Mouse (Mus musculus) c-Kit-positive CD71-negative TER-119-negative erythroid progenitor cells, embryonic 14.5 days (primary cell): ENCODE measurements around the gene Kprp.
"Not testable (repeated sequence)": the region's sequence is repeated elsewhere in the genome, so short reads cannot be mapped to it uniquely, and the experiment has no call there.

Experiments
- DNase-seq: peaks from one replicate; pipeline ENCODE4 v3.0.0-alpha.2; 2013; ENCODE audit warnings: low read depth

Kprp gene

GRCm38 (mm10) chr3:92827108-92827507, at the start of gene Kprp:
Gene Kprp, minus strand, starts transcription at chr3:92827247.
- DNase-seq = no peak

- DNase-seq = no peak
Measured at GRCm38 (mm10) chr3:92874180-92874579, 47.1 kb upstream of the Kprp start.

- DNase-seq = no peak
Measured at GRCm38 (mm10) chr3:92870116-92870515, 43.1 kb upstream of the Kprp start, which contains the start of gene 2310050C09Rik. Gene 2310050C09Rik, minus strand, starts transcription at chr3:92870216.

- DNase-seq = no peak
Measured at GRCm38 (mm10) chr3:92851186-92851585, 24.1 kb upstream of the Kprp start, which contains the start of gene Lce1l. Gene Lce1l, minus strand, starts transcription at chr3:92851286.

GRCm38 (mm10) chr3:92825808-92826207, 1.2 kb downstream of the Kprp start:
- no peak for DNase-seq

- DNase-seq = not testable (repeated sequence)
Measured at GRCm38 (mm10) chr3:92816036-92816435, 11.0 kb downstream of the Kprp start.

GRCm38 (mm10) chr3:92815581-92815980, 11.5 kb downstream of the Kprp start:
- DNase-seq = no peak

GRCm38 (mm10) chr3:92807791-92808190, 19.3 kb downstream of the Kprp start, which contains the start of gene Lce1k:
Gene Lce1k, minus strand, starts transcription at chr3:92807891.
- no peak for DNase-seq

GRCm38 (mm10) chr3:92790414-92790813, 36.6 kb downstream of the Kprp start, which contains the start of gene Lce1j:
Gene Lce1j, minus strand, starts transcription at chr3:92790514.
- no peak for DNase-seq

GRCm38 (mm10) chr3:92778799-92779198, 48.2 kb downstream of the Kprp start, which contains the start of gene Lce1i:
Gene Lce1i, minus strand, starts transcription at chr3:92778899.
- no peak for DNase-seq
